Comparison of ENCODE assay signal across 8 mouse cellular contexts in the genomic region with DNA sequence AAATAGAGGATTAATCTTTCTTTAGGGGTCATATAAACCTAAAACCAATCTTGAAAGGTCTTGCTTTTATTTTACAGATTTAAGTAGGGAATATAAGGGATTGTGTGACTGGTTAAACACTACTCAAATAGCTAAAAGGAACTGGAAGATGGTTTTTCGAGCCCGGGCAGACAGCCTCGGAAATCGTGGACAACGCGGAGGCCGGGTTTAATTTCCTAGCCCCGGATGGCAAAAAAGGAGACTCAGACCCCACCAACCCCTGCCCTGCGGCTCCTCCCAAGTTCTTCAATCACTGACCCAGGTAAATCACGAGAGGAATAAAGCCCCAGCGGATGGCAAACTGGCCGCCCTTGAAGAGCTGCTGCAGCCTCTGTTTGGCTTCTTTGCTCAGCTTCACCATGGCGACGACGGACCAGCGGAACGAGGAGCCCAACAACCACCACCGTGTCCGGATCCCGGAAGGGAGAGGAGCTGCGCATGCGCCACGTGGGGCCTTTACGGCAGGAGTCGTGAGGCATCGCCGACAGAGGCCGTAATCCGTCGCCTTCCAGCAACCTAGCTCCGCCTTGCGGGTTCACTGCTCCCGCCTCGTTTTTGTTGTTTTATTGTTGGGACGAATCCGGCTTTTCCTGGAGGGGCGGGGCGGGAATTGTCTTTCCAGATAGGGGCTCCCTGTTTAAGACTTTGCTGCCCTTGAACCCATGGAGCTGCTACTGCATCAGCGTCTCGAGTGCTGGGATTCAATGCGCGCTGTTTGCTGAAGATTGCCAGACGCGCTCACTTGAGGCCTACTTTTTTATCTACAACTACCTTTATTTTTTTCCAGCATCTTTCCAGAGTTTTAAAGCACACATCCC. TPM values are rescaled to one million over a fixed set of nuclear protein-coding genes. Genes with fewer than 3 reads are reported as not detected.
A peak's percentile ranks its signal among the peaks of the same experiment; 100 is the strongest.
DNase-seq lines count a peak whose midpoint lies in the region; ATAC-seq and TF ChIP-seq lines count a peak whose summit lies in the region.

A gene (minus strand): TSS at position 488 of the 857 bp plus-strand sequence.

- H3K9ac ChIP-seq in forebrain, embryonic 12.5 days, result peak within 1 kb of the TSS; percentile 76
- peak within 1 kb of the TSS; percentile 69 for H3K9ac ChIP-seq in heart, postnatal 0 days (replicated peaks; ENCODE audit: low read depth, low read length)
- peak within 1 kb of the TSS; percentile 85 for H3K9ac ChIP-seq in liver, embryonic 16.5 days (ENCODE audit: low read depth, low read length)
- peak within 1 kb of the TSS; percentile 81 for H3K9ac ChIP-seq in neural tube, embryonic 13.5 days

- under 1% methylated on average over 44 of the region's 44 CpGs for WGBS in forebrain, embryonic 12.5 days
- WGBS in heart, postnatal 0 days, result under 1% methylated on average over 44 of the region's 44 CpGs
- under 1% methylated on average over 44 of the region's 44 CpGs for WGBS in liver, embryonic 16.5 days (ENCODE audit: insufficient replicate concordance)
- WGBS in neural tube, embryonic 13.5 days, result under 1% methylated on average over 44 of the region's 44 CpGs

- peak within 1 kb of the TSS; percentile 74 for H3K4me2 ChIP-seq in forebrain, embryonic 12.5 days
- H3K4me2 ChIP-seq in heart, postnatal 0 days (ENCODE audit: low read depth, low read length), result peak within 1 kb of the TSS; percentile 74
- H3K4me2 ChIP-seq in liver, embryonic 16.5 days (ENCODE audit: low read depth, low read length), result peak within 1 kb of the TSS; percentile 81
- peak within 1 kb of the TSS; percentile 69 for H3K4me2 ChIP-seq in neural tube, embryonic 13.5 days

- peaks cover 32% of the 10 kb centered on the region for H3K36me3 ChIP-seq in E14TG2a.4 (ENCODE audit: insufficient read depth, low read length)
- peaks cover 17% of the 10 kb centered on the region for H3K36me3 ChIP-seq in forebrain, embryonic 12.5 days (replicated peaks)
- peaks cover 8% of the 10 kb centered on the region for H3K36me3 ChIP-seq in heart, postnatal 0 days (replicated peaks; ENCODE audit: control insufficient read depth, insufficient read depth, low read length)
- H3K36me3 ChIP-seq in liver, embryonic 16.5 days (ENCODE audit: control insufficient read depth, insufficient read depth), result peaks cover 4% of the 10 kb centered on the region; the same call in 1 of the 2 replicates
- peaks cover 16% of the 10 kb centered on the region for H3K36me3 ChIP-seq in neural tube, embryonic 13.5 days
- H3K36me3 ChIP-seq in testis, adult 2 months (ENCODE audit: control insufficient read depth, insufficient read depth, low read length), result 0 out of 2 replicates have a peak, but pooled peaks cover 1% of the 10 kb centered on the region

- peak within 1 kb of the TSS; percentile 97 for H3K4me3 ChIP-seq in E14TG2a.4 (replicated peaks; ENCODE audit: low read length)
- peak within 1 kb of the TSS; percentile 66 for H3K4me3 ChIP-seq in forebrain, embryonic 12.5 days (replicated peaks)
- peak within 1 kb of the TSS; percentile 68 for H3K4me3 ChIP-seq in heart, postnatal 0 days (ENCODE audit: low read depth, low read length)
- peak within 1 kb of the TSS; percentile 89 for H3K4me3 ChIP-seq in liver, embryonic 16.5 days (ENCODE audit: low read depth, low read length)
- H3K4me3 ChIP-seq in neural tube, embryonic 13.5 days, result peak within 1 kb of the TSS; percentile 62
- peak within 1 kb of the TSS; percentile 94 for H3K4me3 ChIP-seq in testis, adult 2 months (ENCODE audit: control insufficient read depth, low read depth, low read length)

- peak; percentile 98 for TF ChIP-seq POLR2A in testis, adult 2 months (IDR thresholded peaks at IDR 0.05; ENCODE audit: control insufficient read depth, low read depth, low read length)

- peak; percentile 95 for DNase-seq in c-Kit-positive CD71-positive TER-119-positive erythroid progenitor cells, embryonic 14.5 days (ENCODE audit: low spot score)
- DNase-seq in heart, postnatal 0 days (ENCODE audit: low spot score), result peak; percentile 98
- peak; percentile 96 to 98 for DNase-seq in kidney, postnatal 4 days

- H3K9me3 ChIP-seq in E14TG2a.4 (ENCODE audit: low read length), result peaks cover 13% of the 10 kb centered on the region; the same call in 1 of the 2 replicates
- H3K9me3 ChIP-seq in forebrain, embryonic 12.5 days, result no peaks in the 10 kb centered on the region
- no peaks in the 10 kb centered on the region for H3K9me3 ChIP-seq in heart, postnatal 0 days (replicated peaks; ENCODE audit: control insufficient read depth, low read length)
- no peaks in the 10 kb centered on the region for H3K9me3 ChIP-seq in liver, embryonic 16.5 days (replicated peaks; ENCODE audit: control insufficient read depth, low read length)
- no peaks in the 10 kb centered on the region for H3K9me3 ChIP-seq in neural tube, embryonic 13.5 days

- TF ChIP-seq EP300 in heart, postnatal 0 days (IDR thresholded peaks at IDR 0.05; ENCODE audit: low read depth), result no peak

- TF ChIP-seq CTCF in E14TG2a.4 (conservative IDR thresholded peaks at IDR 0.05; ENCODE audit: low read length), result no peak
- TF ChIP-seq CTCF in heart, postnatal 0 days (IDR thresholded peaks at IDR 0.05; ENCODE audit: low read depth), result peak; percentile 30
- TF ChIP-seq CTCF in testis, adult 2 months (IDR thresholded peaks at IDR 0.05; ENCODE audit: control insufficient read depth, insufficient read depth, insufficient replicate concordance, low read depth, low read length), result no peak

- peak within 1 kb of the TSS; percentile 83 for H3K27ac ChIP-seq in forebrain, embryonic 12.5 days
- H3K27ac ChIP-seq in heart, postnatal 0 days (ENCODE audit: low read depth), result peak within 1 kb of the TSS; percentile 90
- peak within 1 kb of the TSS; percentile 86 for H3K27ac ChIP-seq in liver, embryonic 16.5 days (ENCODE audit: low read length)
- peak within 1 kb of the TSS; percentile 87 for H3K27ac ChIP-seq in neural tube, embryonic 13.5 days (replicated peaks)
- H3K27ac ChIP-seq in testis, adult 2 months (ENCODE audit: control insufficient read depth, insufficient read depth, low read depth, low read length), result peak within 1 kb of the TSS; percentile 90

- ATAC-seq in forebrain, embryonic 12.5 days (ENCODE audit: low FRiP score), result peak; percentile 93
- ATAC-seq in heart, postnatal 0 days (ENCODE audit: insufficient read depth, low read depth), result peak; percentile 95
- peak; percentile 96 for ATAC-seq in liver, embryonic 16.5 days (ENCODE audit: low read depth)
- ATAC-seq in neural tube, embryonic 13.5 days (ENCODE audit: low read depth), result peak; percentile 93

- no peaks in the 10 kb centered on the region for H3K27me3 ChIP-seq in E14TG2a.4 (ENCODE audit: insufficient read depth, low read length)
- H3K27me3 ChIP-seq in forebrain, embryonic 12.5 days, result no peaks in the 10 kb centered on the region; the same call in 1 of the 2 replicates
- no peaks in the 10 kb centered on the region for H3K27me3 ChIP-seq in heart, postnatal 0 days (ENCODE audit: control insufficient read depth, insufficient read depth, low read length)
- no peaks in the 10 kb centered on the region; the same call in 1 of the 2 replicates for H3K27me3 ChIP-seq in liver, embryonic 16.5 days (ENCODE audit: control insufficient read depth, insufficient read depth, low read depth, low read length)
- no peaks in the 10 kb centered on the region for H3K27me3 ChIP-seq in neural tube, embryonic 13.5 days
- no peaks in the 10 kb centered on the region for H3K27me3 ChIP-seq in testis, adult 2 months (ENCODE audit: control insufficient read depth, insufficient read depth, low read length)

- peaks cover 26% of the 10 kb centered on the region for H3K4me1 ChIP-seq in E14TG2a.4 (replicated peaks; ENCODE audit: low read depth, low read length)
- peaks cover 16% of the 10 kb centered on the region for H3K4me1 ChIP-seq in forebrain, embryonic 12.5 days
- peaks cover 6% of the 10 kb centered on the region for H3K4me1 ChIP-seq in heart, postnatal 0 days (ENCODE audit: control insufficient read depth, insufficient read depth)
- peaks cover 16% of the 10 kb centered on the region for H3K4me1 ChIP-seq in liver, embryonic 16.5 days (ENCODE audit: control insufficient read depth, low read depth, low read length)
- H3K4me1 ChIP-seq in neural tube, embryonic 13.5 days (replicated peaks), result peaks cover 27% of the 10 kb centered on the region
- no peaks in the 10 kb centered on the region for H3K4me1 ChIP-seq in testis, adult 2 months (ENCODE audit: control insufficient read depth, insufficient read depth, low read length)

RNA-seq across cellular contexts. Expression of the gene that starts here (rescaled TPM):
- 121 and 134 TPM in 2 replicates for polyA plus RNA-seq in forebrain, embryonic 12.5 days (2016; fragmentation: Nextera tagmentation; extraction: Ambion mirVana)
- total RNA-seq in heart, postnatal 0 days (2014; rRNA removed; ENCODE audit: low replicate concordance), result 21.6 and 26.0 TPM in 2 replicates
- 137 and 141 TPM in 2 replicates for polyA plus RNA-seq in heart, postnatal 0 days (2015; fragmentation: Nextera tagmentation; extraction: Ambion mirVana)
- polyA plus RNA-seq in liver, embryonic 16.5 days (2015; fragmentation: Nextera tagmentation; extraction: Ambion mirVana), result 50.2 and 63.2 TPM in 2 replicates
- 82.3 and 98.8 TPM in 2 replicates for polyA plus RNA-seq in neural tube, embryonic 13.5 days (2015; fragmentation: Nextera tagmentation; extraction: Ambion mirVana)
- polyA plus RNA-seq in testis, adult 2 months (2012; rRNA removed), result 107 and 115 TPM in 2 replicates

Comparison
In these comparisons a context has a peak if more than half of its experiments do, and no peak if none do; other contexts are left out.
1. Peak in every context shown above with its lines: DNase-seq, ATAC-seq, H3K4me3 ChIP-seq and H3K27ac ChIP-seq.